In the genomic region with DNA sequence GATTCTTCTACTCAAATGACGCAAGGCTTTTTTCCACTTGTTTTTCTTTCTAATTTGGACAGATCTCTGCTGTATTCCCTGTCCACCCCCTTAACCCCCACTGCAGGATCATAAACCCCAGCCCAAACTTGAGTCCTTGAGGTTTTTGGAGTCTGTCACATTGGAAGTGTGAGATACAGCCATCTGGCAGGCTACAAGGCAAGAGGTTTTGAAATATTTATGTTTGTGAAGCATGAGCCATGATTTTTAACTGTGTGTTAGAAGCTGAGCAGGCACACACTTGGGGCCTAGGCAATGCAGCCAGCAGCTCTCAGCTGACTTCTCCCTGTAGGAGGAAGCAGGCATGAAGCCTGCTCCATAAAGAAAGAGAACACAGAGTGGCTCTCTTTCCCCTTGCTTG, we compare ENCODE assay signal across 10 mouse cellular contexts. TPM values are rescaled to one million over a fixed set of nuclear protein-coding genes. Genes with fewer than 3 reads are reported as not detected.
A peak's percentile ranks its signal among the peaks of the same experiment; 100 is the strongest.
DNase-seq lines count a peak whose midpoint lies in the region; ATAC-seq lines count a peak whose summit lies in the region.
"Had no signal": no experiment of that assay in that cellular context is flagged by ENCODE, and none has a peak within 500 bp of the region (broad histone marks: within the 10 kb centered on the region; RNA-seq: fewer than 3 reads in every experiment).

No protein-coding gene starts in this region.

- H3K36me3 ChIP-seq in hindbrain, embryonic 13.5 days: no peaks in the 10 kb centered on the region
- no peaks in the 10 kb centered on the region for H3K36me3 ChIP-seq in hindbrain, embryonic 11.5 days (ENCODE audit: control insufficient read depth, insufficient read depth, low read length)
- H3K36me3 ChIP-seq in limb, embryonic 13.5 days: no peaks in the 10 kb centered on the region
- H3K36me3 ChIP-seq in stomach, embryonic 16.5 days (ENCODE audit: control insufficient read depth, insufficient read depth, low read length): no peaks in the 10 kb centered on the region
- no peaks in the 10 kb centered on the region for H3K36me3 ChIP-seq in liver, embryonic 11.5 days (ENCODE audit: control insufficient read depth, insufficient read depth, low read length)
- H3K36me3 ChIP-seq: liver, embryonic 15.5 days had no signal

- peaks cover 13% of the 10 kb centered on the region for H3K4me1 ChIP-seq in hindbrain, embryonic 13.5 days (replicated peaks)
- no peaks in the 10 kb centered on the region for H3K4me1 ChIP-seq in hindbrain, embryonic 11.5 days (replicated peaks; ENCODE audit: control insufficient read depth, insufficient read depth, low read length)
- H3K4me1 ChIP-seq in limb, embryonic 13.5 days: peaks cover 10% of the 10 kb centered on the region
- 0 out of 2 replicates have a peak, but pooled peaks cover 9% of the 10 kb centered on the region for H3K4me1 ChIP-seq in stomach, embryonic 16.5 days (ENCODE audit: control insufficient read depth, insufficient read depth, low read length)
- H3K4me1 ChIP-seq in liver, embryonic 11.5 days (replicated peaks; ENCODE audit: control insufficient read depth, insufficient read depth, low read length): no peaks in the 10 kb centered on the region
- H3K4me1 ChIP-seq: liver, embryonic 15.5 days had no signal

- H3K9me3 ChIP-seq in hindbrain, embryonic 13.5 days: no peaks in the 10 kb centered on the region
- H3K9me3 ChIP-seq in hindbrain, embryonic 11.5 days (ENCODE audit: control insufficient read depth, low read length): no peaks in the 10 kb centered on the region
- H3K9me3 ChIP-seq in limb, embryonic 13.5 days: no peaks in the 10 kb centered on the region
- H3K9me3 ChIP-seq in stomach, embryonic 16.5 days (replicated peaks; ENCODE audit: control insufficient read depth, low read length): no peaks in the 10 kb centered on the region
- no peaks in the 10 kb centered on the region for H3K9me3 ChIP-seq in liver, embryonic 11.5 days (ENCODE audit: control insufficient read depth, low read length)
- H3K9me3 ChIP-seq: liver, embryonic 15.5 days had no signal

- H3K4me3 ChIP-seq in hindbrain, embryonic 13.5 days: no peak overlapping the region
- no peak overlapping the region for H3K4me3 ChIP-seq in hindbrain, embryonic 11.5 days (ENCODE audit: low read depth, low read length)
- H3K4me3 ChIP-seq in limb, embryonic 13.5 days: no peak overlapping the region
- no peak overlapping the region for H3K4me3 ChIP-seq in stomach, embryonic 16.5 days (replicated peaks; ENCODE audit: low read length)
- H3K4me3 ChIP-seq in liver, embryonic 11.5 days (ENCODE audit: low read depth, low read length): no peak overlapping the region
- H3K4me3 ChIP-seq: liver, embryonic 15.5 days had no signal

- whole genome bisulfite sequencing in hindbrain, embryonic 13.5 days: 79% methylated on average over 1 of the region's 1 CpGs
- 86% methylated on average over 1 of the region's 1 CpGs for WGBS in hindbrain, embryonic 11.5 days
- 67% methylated on average over 1 of the region's 1 CpGs for WGBS in limb, embryonic 13.5 days
- 63% methylated on average over 1 of the region's 1 CpGs for WGBS in stomach, embryonic 16.5 days
- 76% methylated on average over 1 of the region's 1 CpGs for WGBS in liver, embryonic 11.5 days

- 0 out of 2 replicates have a peak overlapping the region, but pooled peaks have one; percentile 3 for H3K9ac ChIP-seq in hindbrain, embryonic 13.5 days
- no peak overlapping the region for H3K9ac ChIP-seq in hindbrain, embryonic 11.5 days (ENCODE audit: low read depth, low read length)
- H3K9ac ChIP-seq in limb, embryonic 13.5 days: no peak overlapping the region
- no peak overlapping the region for H3K9ac ChIP-seq in stomach, embryonic 16.5 days (ENCODE audit: low read length)
- no peak overlapping the region for H3K9ac ChIP-seq in liver, embryonic 11.5 days (ENCODE audit: low read depth, low read length)
- H3K9ac ChIP-seq: liver, embryonic 15.5 days had no signal

- H3K27me3 ChIP-seq in hindbrain, embryonic 13.5 days: no peaks in the 10 kb centered on the region
- H3K27me3 ChIP-seq in hindbrain, embryonic 11.5 days (ENCODE audit: control insufficient read depth, insufficient read depth, low read length): no peaks in the 10 kb centered on the region
- H3K27me3 ChIP-seq in limb, embryonic 13.5 days: no peaks in the 10 kb centered on the region
- H3K27me3 ChIP-seq in stomach, embryonic 16.5 days (ENCODE audit: control insufficient read depth, insufficient read depth, low read length): no peaks in the 10 kb centered on the region
- H3K27me3 ChIP-seq in liver, embryonic 11.5 days (replicated peaks; ENCODE audit: control insufficient read depth, insufficient read depth, low read length): no peaks in the 10 kb centered on the region
- H3K27me3 ChIP-seq: liver, embryonic 15.5 days had no signal

- no peak for DNase-seq in hindbrain, embryonic 11.5 days (ENCODE audit: low spot score)
- peak; percentile 52 for DNase-seq in right cerebral cortex, adult 18-20 months
- DNase-seq in right cerebral cortex, postnatal 4 days: no peak
- no peak for DNase-seq in cerebellum, postnatal 10 days
- no peak for DNase-seq in liver, embryonic 11.5 days (ENCODE audit: low spot score)
- DNase-seq: cerebellum, adult 18-20 months had no signal

- no peak for ATAC-seq in hindbrain, embryonic 13.5 days (ENCODE audit: low FRiP score)
- ATAC-seq in hindbrain, embryonic 11.5 days (ENCODE audit: low FRiP score): no peak
- ATAC-seq in limb, embryonic 13.5 days (ENCODE audit: low FRiP score, low read depth): peak; percentile 19; the same call in 1 of the 2 replicates
- ATAC-seq in stomach, embryonic 16.5 days (ENCODE audit: insufficient read depth, low FRiP score): no peak
- no peak for ATAC-seq in liver, embryonic 11.5 days (replicated peaks; ENCODE audit: low FRiP score)

- peak overlapping the region; percentile 76 for H3K27ac ChIP-seq in hindbrain, embryonic 13.5 days
- no peak overlapping the region for H3K27ac ChIP-seq in hindbrain, embryonic 11.5 days (ENCODE audit: low read depth, low read length)
- H3K27ac ChIP-seq in limb, embryonic 13.5 days: peak overlapping the region; percentile 55; the same call in 1 of the 2 replicates
- H3K27ac ChIP-seq in stomach, embryonic 16.5 days (ENCODE audit: low read length): peak overlapping the region; percentile 40
- no peak overlapping the region for H3K27ac ChIP-seq in liver, embryonic 11.5 days (ENCODE audit: low read depth, low read length)
- H3K27ac ChIP-seq: liver, embryonic 15.5 days had no signal

- no peak overlapping the region for H3K4me2 ChIP-seq in hindbrain, embryonic 13.5 days
- no peak overlapping the region for H3K4me2 ChIP-seq in hindbrain, embryonic 11.5 days (replicated peaks; ENCODE audit: low read depth, low read length)
- H3K4me2 ChIP-seq in limb, embryonic 13.5 days (replicated peaks): no peak overlapping the region
- H3K4me2 ChIP-seq in stomach, embryonic 16.5 days (ENCODE audit: low read depth, low read length): no peak overlapping the region
- no peak overlapping the region for H3K4me2 ChIP-seq in liver, embryonic 11.5 days
- H3K4me2 ChIP-seq: liver, embryonic 15.5 days had no signal

RNA-seq across cellular contexts. Expression of a gene that starts 57.3 kb away (rescaled TPM):
- 63.0 and 72.2 TPM in 2 replicates for polyA plus RNA-seq in hindbrain, embryonic 13.5 days (2015; fragmentation: Nextera tagmentation; extraction: Ambion mirVana)
- polyA plus RNA-seq in hindbrain, embryonic 11.5 days (2014; fragmentation: Nextera tagmentation; extraction: Ambion mirVana): 73.3 and 80.9 TPM in 2 replicates
- polyA plus RNA-seq in limb, embryonic 13.5 days (2015; fragmentation: Nextera tagmentation; extraction: Ambion mirVana): 43.9 and 46.4 TPM in 2 replicates
- polyA plus RNA-seq in stomach, embryonic 16.5 days (2015; fragmentation: Nextera tagmentation; extraction: Ambion mirVana): 69.6 and 78.4 TPM in 2 replicates
- polyA plus RNA-seq in liver, embryonic 11.5 days (2014; fragmentation: Nextera tagmentation; extraction: Ambion mirVana): 71.4 and 80.4 TPM in 2 replicates

Comparison
In these comparisons a context has a peak if more than half of its experiments do, and no peak if none do; other contexts are left out.
1. H3K27ac ChIP-seq: peak in hindbrain, embryonic 13.5 days (single experiment), limb, embryonic 13.5 days (single experiment) and stomach, embryonic 16.5 days (single experiment); none in hindbrain, embryonic 11.5 days (single experiment) and liver, embryonic 11.5 days (single experiment).